Mouse (Mus musculus) intestine, postnatal 0 days (tissue): ENCODE measurements around the gene Pafah2. TPM values are rescaled to one million over a fixed set of nuclear protein-coding genes. Genes with fewer than 3 reads are reported as not detected.

ENCODE experiments used
- ATAC-seq: fragments of 200-750 bp; cut with Nextera tagmentation; 2 replicates; pipeline ENCODE4 v1.8.0; 2017; ENCODE audit warnings: mild to moderate bottlenecking, moderate TSS enrichment, moderate library complexity
- H3K27ac ChIP-seq: fragments of 300-500 bp; sonication (generic); 2 replicates; pipeline ENCODE4 v1.5.1; 2014; ENCODE audit warnings: mild to moderate bottlenecking, low read depth, low read length, moderate library complexity
- H3K27me3 ChIP-seq: fragments of 300-500 bp; sonication (generic); replicated peaks from 2 replicates; pipeline ENCODE4 v1.6.1; 2014; ENCODE audit warnings: low read length, mixed read lengths; ENCODE audit not compliant: control insufficient read depth, insufficient read depth
- H3K36me3 ChIP-seq: fragments of 300-500 bp; sonication (generic); 2 replicates; pipeline ENCODE4 v1.6.1; 2014; ENCODE audit warnings: mild to moderate bottlenecking, moderate library complexity; ENCODE audit not compliant: control insufficient read depth, insufficient read depth
- H3K4me1 ChIP-seq: fragments of 300-500 bp; sonication (generic); replicated peaks from 2 replicates; pipeline ENCODE4 v1.6.1; 2014; ENCODE audit warnings: antibody characterized with exemption, low read length, mixed read lengths; ENCODE audit not compliant: control insufficient read depth, insufficient read depth
- H3K4me2 ChIP-seq: fragments of 300-500 bp; sonication (generic); replicated peaks from 2 replicates; pipeline ENCODE4 v1.6.1; 2014; ENCODE audit warnings: low read depth, mild to moderate bottlenecking, moderate library complexity
- H3K4me3 ChIP-seq: fragments of 300-500 bp; sonication (generic); 2 replicates; pipeline ENCODE4 v1.5.1; 2014; ENCODE audit warnings: low read depth, low read length
- H3K9ac ChIP-seq: fragments of 300-500 bp; sonication (generic); 2 replicates; pipeline ENCODE4 v1.6.1; 2014; ENCODE audit warnings: mild to moderate bottlenecking, low read depth, low read length
- H3K9me3 ChIP-seq: fragments of 300-500 bp; sonication (generic); 2 replicates; pipeline ENCODE4 v1.6.1; 2016; ENCODE audit warnings: mixed run types; ENCODE audit not compliant: control insufficient read depth
- CTCF ChIP-seq: sonication (generic); IDR thresholded peaks from 2 replicates; pipeline ENCODE4 v1.5.1; 2016; ENCODE audit warnings: low read depth, mild to moderate bottlenecking, control low read depth, antibody characterized with exemption, moderate library complexity
- WGBS: fragments of 180-500 bp; shearing (Covaris S2); extraction: QIAGEN DNeasy Blood & Tissue Kit; methylation state at CpG from one replicate; pipeline ENCODE4 v1.1.7; 2014; 5-methylcytosine and 5-hydroxymethylcytosine counted together
- polyA plus RNA-seq: library from polyadenylated mRNA; unstranded; fragments of >200 nt; fragmentation: Nextera tagmentation; extraction: Ambion mirVana; gene quantifications from 2 replicates; pipeline ENCODE4 v1.2.1, GENCODE M21; 2015

Pafah2 gene
- polyA plus RNA-seq, 1 experiment from 2014 or later: 39.8 TPM

GRCm38 (mm10) chr4:134445489-134445888 lies 49.4 kb downstream of the Pafah2 start:
- Histone ChIP-seq H3K27me3 (no peaks in the 10 kb centered on the region; the same call in 1 of the 2 replicates), H3K27ac (no peak overlapping the region), H3K4me1 (no peaks in the 10 kb centered on the region; the same call in 1 of the 2 replicates), H3K9ac (no peak overlapping the region), H3K4me3 (no peak overlapping the region), H3K36me3 (no peaks in the 10 kb centered on the region), H3K9me3 (no peaks in the 10 kb centered on the region), H3K4me2 (no peak overlapping the region)
- no peak for ATAC-seq
- WGBS: 19% methylated on average over 1 of the region's 1 CpGs
- TF ChIP-seq CTCF: no peak

GRCm38 (mm10) chr4:134447966-134448365 lies 51.8 kb downstream of the Pafah2 start:
- no peaks in the 10 kb centered on the region for H3K9me3 ChIP-seq
- H3K27ac ChIP-seq: no peak overlapping the region
- TF ChIP-seq CTCF: no peak
- no peak overlapping the region for H3K4me3 ChIP-seq
- no peak overlapping the region for H3K4me2 ChIP-seq
- no peaks in the 10 kb centered on the region for H3K36me3 ChIP-seq
- no peaks in the 10 kb centered on the region; the same call in 1 of the 2 replicates for H3K27me3 ChIP-seq
- ATAC-seq: no peak
- no peak overlapping the region for H3K9ac ChIP-seq
- 45% methylated on average over 23 of the region's 23 CpGs for WGBS
- peaks cover 3% of the 10 kb centered on the region; the same call in 1 of the 2 replicates for H3K4me1 ChIP-seq

GRCm38 (mm10) chr4:134449595-134450391 lies 53.7 kb downstream of the Pafah2 start:
- no peaks in the 10 kb centered on the region for H3K36me3 ChIP-seq
- no peak for ATAC-seq
- H3K4me2 ChIP-seq: no peak overlapping the region
- H3K4me3 ChIP-seq: no peak overlapping the region
- 57% methylated on average over 13 of the region's 13 CpGs for WGBS
- TF ChIP-seq CTCF: no peak
- no peak overlapping the region for H3K9ac ChIP-seq
- no peaks in the 10 kb centered on the region for H3K9me3 ChIP-seq
- peaks cover 10% of the 10 kb centered on the region; the same call in 1 of the 2 replicates for H3K27me3 ChIP-seq
- H3K27ac ChIP-seq: no peak overlapping the region
- peaks cover 3% of the 10 kb centered on the region; the same call in 1 of the 2 replicates for H3K4me1 ChIP-seq

DNA sequence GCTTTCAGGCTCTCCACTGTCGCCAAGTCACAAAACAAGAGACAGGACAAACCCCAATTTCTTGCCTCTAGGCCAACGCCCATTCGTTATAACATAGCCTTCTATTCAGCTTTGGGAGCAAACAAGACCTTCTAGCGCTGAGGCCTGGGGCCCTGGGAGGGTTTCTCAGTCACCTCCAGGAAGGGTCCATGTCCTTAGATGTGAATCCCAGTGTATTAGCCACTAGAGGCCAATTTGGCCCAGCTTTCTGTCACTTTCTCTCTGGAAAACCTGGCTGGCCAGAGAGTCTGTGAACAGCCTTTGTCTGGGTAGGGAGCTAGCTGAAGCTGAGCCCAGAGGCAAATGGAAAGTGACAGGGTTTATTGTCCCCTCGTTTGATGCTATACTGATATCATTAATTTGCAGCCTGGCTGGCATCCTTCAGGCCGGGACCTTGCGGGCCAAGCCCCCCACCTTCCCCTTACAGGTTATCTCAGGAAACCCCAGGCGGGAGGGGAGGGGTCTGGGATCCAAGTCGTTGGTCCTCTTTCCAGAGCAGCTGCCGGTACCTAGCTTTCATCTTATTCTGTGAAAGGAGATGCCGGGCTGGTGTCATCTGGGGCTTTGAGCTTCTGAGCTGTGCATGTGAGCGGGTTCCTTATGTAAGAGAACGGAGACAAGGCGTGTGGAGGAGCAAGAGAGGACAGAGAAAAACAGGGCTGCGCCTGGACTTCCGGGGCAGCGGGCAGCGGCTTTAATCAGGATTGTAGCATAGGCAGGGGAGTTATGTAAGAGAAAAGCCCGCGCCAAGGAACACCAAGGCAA lies 54.5 kb downstream of the Pafah2 start:
- H3K4me2 ChIP-seq: peak overlapping the region; percentile 24
- no peak for ATAC-seq
- no peak overlapping the region for H3K27ac ChIP-seq
- no peak overlapping the region for H3K9ac ChIP-seq
- no peaks in the 10 kb centered on the region for H3K36me3 ChIP-seq
- H3K27me3 ChIP-seq: peaks cover 10% of the 10 kb centered on the region; the same call in 1 of the 2 replicates
- no peak overlapping the region for H3K4me3 ChIP-seq
- 36% methylated on average over 20 of the region's 20 CpGs for WGBS
- H3K9me3 ChIP-seq: no peaks in the 10 kb centered on the region
- peaks cover 3% of the 10 kb centered on the region; the same call in 1 of the 2 replicates for H3K4me1 ChIP-seq
- TF ChIP-seq CTCF: no peak

- WGBS: 56% methylated on average over 9 of the region's 9 CpGs
- no peak for ATAC-seq
- no peak overlapping the region for H3K4me3 ChIP-seq
Observed at GRCm38 (mm10) chr4:134451484-134451883, 55.4 kb downstream of the Pafah2 start.

More at GRCm38 (mm10) chr4:134451484-134451883, 55.4 kb downstream of the Pafah2 start:
- no peaks in the 10 kb centered on the region for H3K9me3 ChIP-seq
- no peak overlapping the region for H3K9ac ChIP-seq
- H3K36me3 ChIP-seq: no peaks in the 10 kb centered on the region
- peaks cover 3% of the 10 kb centered on the region; the same call in 1 of the 2 replicates for H3K4me1 ChIP-seq
- no peak for TF ChIP-seq CTCF
- peaks cover 10% of the 10 kb centered on the region; the same call in 1 of the 2 replicates for H3K27me3 ChIP-seq
- no peak overlapping the region for H3K27ac ChIP-seq
- H3K4me2 ChIP-seq: 0 out of 2 replicates have a peak overlapping the region, but pooled peaks have one; percentile 24
